Mouse (Mus musculus) heart, adult 9 months (tissue): ENCODE results near the gene Gm45716.

Experiments
- DNase-seq, 2 experiments: peaks; one replicate each; pipeline ENCODE4 v3.0.0; 2022; ENCODE audit warnings: low spot score in 2 of 2

Gm45716 gene

GRCm38 (mm10) chr11:90200826-90201225 lies 13.3 kb downstream of the Gm45716 start:
- no peak for DNase-seq

- DNase-seq: no peak
Measured at GRCm38 (mm10) chr11:90214246-90214645, 26.8 kb downstream of the Gm45716 start.

DNA sequence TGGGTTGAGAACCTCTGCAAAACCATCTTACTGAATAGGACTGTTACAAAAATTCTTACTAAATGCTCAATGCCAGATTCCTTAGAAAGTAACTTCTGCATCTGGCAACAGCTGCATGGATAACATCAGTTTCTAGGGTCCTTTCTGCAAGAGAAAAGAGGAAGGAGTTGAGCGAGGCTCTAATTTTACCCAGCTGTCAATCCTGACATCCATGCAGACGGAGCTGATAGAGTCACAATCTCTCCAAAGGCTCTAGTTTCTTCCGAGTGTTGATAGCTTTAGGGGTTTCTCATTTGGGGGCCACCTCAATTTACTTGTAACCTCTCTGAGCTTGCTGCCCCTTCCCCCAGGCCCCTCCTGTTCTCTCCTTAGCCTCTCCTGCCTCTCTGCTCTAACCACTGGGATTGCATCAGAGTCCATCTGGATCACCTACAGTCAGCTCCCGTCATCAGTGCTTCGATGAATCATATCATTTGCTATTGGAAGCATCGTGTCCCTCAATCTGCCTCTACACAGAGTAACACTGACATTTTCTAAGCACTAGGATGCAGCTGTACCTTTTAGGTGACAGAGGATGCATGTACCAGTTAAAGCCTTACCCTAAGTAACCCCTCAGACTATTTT lies 32.7 kb downstream of the Gm45716 start:
- no peak for DNase-seq

- DNase-seq: no peak
Measured at GRCm38 (mm10) chr11:90220750-90221149, 33.3 kb downstream of the Gm45716 start.

DNA sequence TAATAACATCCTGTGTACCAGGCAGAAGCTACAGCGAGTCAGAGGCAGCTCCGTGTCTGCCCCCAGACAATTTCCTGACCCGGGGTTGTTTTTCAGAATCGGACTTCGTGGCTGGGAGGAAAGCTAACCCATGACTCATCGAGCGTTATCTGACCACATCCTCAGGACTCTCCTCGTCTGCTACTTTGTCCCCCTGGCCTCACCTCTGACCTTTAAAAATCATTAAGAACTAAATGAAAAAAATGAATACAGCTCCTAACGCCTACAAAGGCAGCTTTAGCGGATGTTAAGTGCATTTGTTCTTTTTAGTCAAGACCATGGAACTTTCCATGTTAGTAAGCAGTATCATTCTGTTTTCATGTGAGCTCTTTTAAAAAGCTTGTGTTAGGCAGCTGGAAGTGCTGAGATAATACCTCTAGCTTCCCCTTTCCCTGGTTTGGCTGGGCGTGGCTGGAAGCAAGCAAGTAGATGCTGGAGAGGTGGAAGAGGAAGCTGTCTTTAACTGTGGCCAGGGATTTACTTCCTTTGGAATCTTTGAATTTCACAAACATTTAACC lies 37.5 kb downstream of the Gm45716 start:
- peak; percentile 33 to 48 for DNase-seq

GRCm38 (mm10) chr11:90227000-90227922 lies 39.8 kb downstream of the Gm45716 start:
- no peak for DNase-seq

- DNase-seq: no peak
Measured at GRCm38 (mm10) chr11:90228251-90228949, 40.9 kb downstream of the Gm45716 start.

- no peak for DNase-seq
Measured at GRCm38 (mm10) chr11:90229800-90230199, 42.3 kb downstream of the Gm45716 start.

DNA sequence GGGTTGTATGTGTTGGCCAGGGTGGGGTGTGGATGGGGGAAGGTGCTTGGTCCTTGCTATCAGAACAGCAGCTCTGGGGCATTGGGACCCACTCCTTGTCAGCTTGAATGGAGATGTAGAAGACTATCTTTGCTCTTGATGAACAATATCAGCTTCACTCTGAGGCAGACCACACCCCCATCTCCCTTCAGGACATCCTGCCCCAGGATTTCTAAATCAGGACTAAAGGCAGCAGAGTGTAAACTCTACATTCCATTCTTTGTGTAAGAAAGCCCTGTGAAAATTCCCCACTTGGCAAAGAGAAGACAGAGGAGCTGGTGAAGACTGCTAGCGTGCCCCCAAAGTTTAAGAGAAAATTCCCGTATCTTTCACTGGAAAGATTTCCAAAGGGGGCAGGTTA lies 43.2 kb downstream of the Gm45716 start:
- DNase-seq: no peak

DNA sequence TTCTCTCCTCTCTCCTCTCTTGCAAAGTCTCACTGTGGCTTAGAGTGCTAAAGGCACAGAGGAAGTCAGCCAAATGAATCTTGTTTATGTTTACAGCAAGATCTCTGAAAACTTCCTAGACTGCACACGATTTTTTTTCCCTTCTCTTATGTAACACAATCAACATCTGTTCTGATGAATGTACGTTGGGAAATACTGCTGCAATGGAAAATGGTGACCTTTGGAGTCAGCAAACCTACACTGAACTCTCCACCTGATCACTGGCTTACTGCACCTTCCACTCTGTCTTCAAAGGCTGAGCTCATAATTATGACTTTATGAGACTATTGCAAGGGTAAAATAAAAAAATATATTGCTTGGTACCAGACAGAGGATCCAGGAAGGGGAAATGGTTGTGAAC lies 44.1 kb downstream of the Gm45716 start:
- DNase-seq: no peak

GRCm38 (mm10) chr11:90232685-90233084 lies 45.2 kb downstream of the Gm45716 start:
- DNase-seq: no peak

- no peak for DNase-seq
Measured at GRCm38 (mm10) chr11:90235221-90235620, 47.7 kb downstream of the Gm45716 start.

- DNase-seq: no peak
Measured at GRCm38 (mm10) chr11:90237616-90238015, 50.1 kb downstream of the Gm45716 start.

DNA sequence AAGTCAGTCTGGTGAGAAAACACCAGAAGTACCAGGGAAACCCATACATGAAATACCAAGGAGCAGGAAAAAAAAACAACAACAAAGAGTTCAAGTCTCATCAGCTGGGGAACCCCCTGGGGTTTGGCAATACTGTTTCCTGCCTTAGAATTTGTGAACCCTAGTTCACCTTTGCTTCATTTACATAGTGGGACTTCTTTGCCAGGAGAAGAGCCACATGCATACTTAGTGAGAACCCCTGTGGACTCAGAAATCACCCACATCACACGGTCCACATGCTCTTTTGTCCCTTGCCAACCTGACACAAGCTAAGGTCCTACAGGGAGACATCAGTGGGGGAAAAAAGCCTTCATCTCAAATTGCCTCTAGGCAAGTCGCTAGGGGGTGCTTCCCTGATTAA lies 51.2 kb downstream of the Gm45716 start:
- no peak for DNase-seq

DNA sequence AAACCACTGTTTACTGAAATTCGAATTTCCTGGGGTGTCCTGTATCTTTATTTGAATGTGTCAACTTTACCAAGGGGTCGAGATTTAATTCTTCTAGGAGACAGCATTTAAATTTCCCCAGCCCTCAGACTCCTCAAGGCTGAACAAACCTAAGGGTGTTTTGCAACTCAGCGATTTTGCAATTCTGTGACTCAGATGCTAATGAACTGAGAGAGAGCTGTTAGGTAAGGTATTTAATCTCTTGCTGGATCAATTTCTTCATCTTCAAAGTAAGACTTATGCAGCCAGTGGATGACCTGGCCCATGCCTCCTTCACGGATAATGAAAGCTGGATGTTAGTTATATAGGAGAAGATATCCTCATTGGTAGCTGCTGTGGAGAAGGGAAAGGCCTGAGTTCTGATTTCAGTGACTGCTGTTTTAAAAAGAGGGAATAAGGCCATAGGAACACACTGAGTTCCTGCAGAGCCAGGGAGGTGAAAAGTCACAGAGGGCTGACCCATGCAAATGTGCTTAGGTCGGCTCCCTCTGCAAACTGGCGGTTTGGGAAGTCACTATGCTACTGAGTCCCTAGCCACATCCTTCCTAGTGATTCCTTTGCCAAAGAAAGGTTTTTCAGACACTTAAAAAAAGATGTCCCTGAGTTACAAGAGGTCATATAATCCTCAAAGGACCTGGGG lies 53.3 kb downstream of the Gm45716 start:
- no peak for DNase-seq

GRCm38 (mm10) chr11:90241874-90242273 lies 54.4 kb downstream of the Gm45716 start:
- DNase-seq: no peak

DNA sequence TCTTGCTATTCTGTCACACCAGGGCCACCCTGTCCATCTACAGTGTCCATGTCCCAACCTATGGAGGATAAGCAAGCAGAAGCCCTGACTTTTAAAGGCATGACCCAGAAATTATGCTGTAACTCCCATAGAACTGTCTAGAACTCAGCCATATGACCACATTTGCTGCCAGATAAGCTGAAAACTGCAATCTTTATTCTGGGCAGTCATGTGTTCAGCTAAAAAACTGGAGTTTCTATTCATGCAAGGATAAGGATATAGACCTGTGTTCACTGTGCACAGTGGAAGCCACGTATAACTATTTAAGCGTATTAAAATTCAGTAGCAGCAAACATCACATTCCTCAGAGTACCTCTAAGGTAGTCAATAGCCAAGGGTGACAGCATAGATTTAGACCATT lies 55.8 kb downstream of the Gm45716 start:
- no peak for DNase-seq

DNA sequence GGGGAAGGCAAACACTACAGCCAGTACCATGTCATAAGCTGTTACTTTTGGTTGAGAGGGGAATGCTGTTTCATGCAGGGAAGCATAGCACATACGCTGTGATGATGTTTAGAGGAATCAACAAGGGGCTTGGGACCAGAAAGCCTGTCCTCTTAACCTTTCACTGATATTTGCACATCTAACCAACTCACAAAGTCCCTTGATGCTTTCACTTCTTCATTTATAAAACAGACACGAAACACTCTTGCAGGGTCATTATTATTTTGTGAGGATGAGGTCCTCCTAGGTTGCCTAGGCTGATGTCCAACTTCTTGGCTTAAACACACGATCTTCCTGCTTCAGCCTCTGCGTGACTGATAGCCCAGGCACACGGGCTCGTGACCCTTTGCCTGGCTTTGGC lies 58.1 kb downstream of the Gm45716 start:
- DNase-seq: no peak

DNA sequence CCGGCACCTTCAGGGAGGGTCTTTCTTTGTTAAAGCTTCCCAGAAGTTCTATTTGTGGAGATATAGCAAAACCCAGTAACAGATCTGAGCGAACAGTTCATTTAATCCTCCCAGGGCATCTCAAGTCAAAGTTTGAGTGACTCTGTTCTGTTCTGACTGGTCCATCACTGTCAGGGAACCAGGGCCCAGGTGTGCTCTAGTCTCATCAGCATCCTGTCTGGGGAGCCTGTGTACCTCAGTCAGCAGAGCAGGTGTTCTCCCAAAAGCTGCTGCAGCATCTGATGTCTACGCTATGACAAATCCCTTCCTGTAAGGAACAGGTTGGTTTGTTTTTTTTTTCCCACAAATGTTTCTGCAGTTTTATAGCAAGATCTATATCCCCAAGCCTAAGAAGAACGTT lies 59.2 kb downstream of the Gm45716 start:
- DNase-seq: no peak

DNA sequence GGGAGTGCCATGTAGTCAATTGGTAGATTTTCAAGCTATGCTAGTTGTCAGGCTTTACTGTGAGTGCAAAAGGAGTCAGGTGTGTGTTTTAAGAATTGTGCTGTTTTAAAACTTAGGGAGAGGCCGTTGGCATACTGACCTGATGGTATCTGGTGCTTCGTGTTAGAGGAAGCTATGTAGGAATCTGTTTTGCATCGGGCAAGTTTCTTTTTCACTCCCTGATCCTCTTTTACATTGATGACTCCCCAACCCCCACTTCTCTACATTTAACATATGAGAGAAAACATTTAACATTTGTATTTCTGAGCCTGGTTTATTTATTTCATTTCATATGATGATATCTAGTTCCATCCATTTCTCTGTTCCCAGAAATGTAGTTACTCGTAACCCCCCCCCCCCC lies 60.3 kb downstream of the Gm45716 start:
- no peak for DNase-seq

DNA sequence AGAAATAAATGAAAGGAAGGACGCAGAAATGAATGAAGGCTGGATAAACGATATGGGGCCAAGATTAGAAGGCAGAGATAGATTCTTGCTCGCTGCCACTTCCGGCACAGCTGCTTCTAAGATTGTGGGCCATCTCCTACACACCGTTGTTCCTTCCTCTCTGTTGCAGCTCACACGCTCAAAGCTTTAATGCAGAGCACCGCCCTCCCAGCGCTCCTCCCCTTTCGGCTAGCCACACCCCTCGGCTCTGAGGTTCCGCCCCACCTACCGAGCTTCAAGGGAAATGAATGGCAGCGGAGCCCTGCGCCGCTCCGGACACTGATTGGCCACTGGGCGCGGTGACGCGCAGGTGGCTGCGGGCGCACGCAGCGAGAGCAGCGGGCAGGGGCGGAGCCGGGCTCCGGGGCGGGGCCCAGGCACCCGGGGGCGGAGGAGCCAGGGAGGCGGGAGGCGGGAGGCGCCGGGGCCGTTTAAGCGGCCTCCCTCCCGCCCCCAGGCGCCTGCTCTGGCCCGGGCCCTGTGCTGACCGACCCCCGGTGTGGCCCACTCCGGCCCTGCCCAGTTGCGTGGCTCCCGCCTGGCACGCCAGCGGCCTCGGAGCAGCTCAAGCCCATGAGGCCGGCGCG lies 61.7 kb downstream of the Gm45716 start, which contains the start of gene Mmd:
Gene Mmd (plus strand): TSS at position 432 of the 626 bp plus-strand sequence.
- peak; percentile 98 to 99 for DNase-seq
